Mouse (Mus musculus): ENCODE measurements at regions not wholly inside any gene's neighbourhood (a gene's known extent, or its start where the extent isn't known, plus 50 kb on each side); places are given as distances from the start of the nearest gene placed in this dataset.

- no peak overlapping the region for H3K27ac ChIP-seq (ENCODE audit: low read length)
- H3K4me1 ChIP-seq (ENCODE audit: control insufficient read depth, insufficient read depth, low read length), result no peaks in the 10 kb centered on the region
- no peak overlapping the region for H3K9ac ChIP-seq (ENCODE audit: low read depth, low read length)
- no peaks in the 10 kb centered on the region for H3K36me3 ChIP-seq (ENCODE audit: control insufficient read depth, insufficient read depth, low read length)
- no peak for ATAC-seq
- H3K9me3 ChIP-seq (ENCODE audit: control insufficient read depth, low read length), result no peaks in the 10 kb centered on the region
- no peak overlapping the region for H3K4me3 ChIP-seq (ENCODE audit: low read length)
- H3K4me2 ChIP-seq (ENCODE audit: low read depth, low read length), result no peak overlapping the region
- H3K27me3 ChIP-seq (replicated peaks; ENCODE audit: control insufficient read depth, insufficient read depth, low read length), result no peaks in the 10 kb centered on the region
- 66% methylated on average over 5 of the region's 5 CpGs for WGBS
Measured at GRCm38 (mm10) chr19:54822161-54822560, 304.9 kb downstream of the Gpam start.

GRCm38 (mm10) chr19:54820587-54820986, 306.5 kb downstream of the Gpam start:
- Histone ChIP-seq H3K9me3 (ENCODE audit: control insufficient read depth, low read length) (no peaks in the 10 kb centered on the region), H3K4me2 (ENCODE audit: low read depth, low read length) (no peak overlapping the region), H3K27ac (ENCODE audit: low read length) (no peak overlapping the region), H3K4me3 (ENCODE audit: low read length) (no peak overlapping the region), H3K4me1 (ENCODE audit: control insufficient read depth, insufficient read depth, low read length) (no peaks in the 10 kb centered on the region), H3K36me3 (ENCODE audit: control insufficient read depth, insufficient read depth, low read length) (no peaks in the 10 kb centered on the region), H3K27me3 (replicated peaks; ENCODE audit: control insufficient read depth, insufficient read depth, low read length) (no peaks in the 10 kb centered on the region), H3K9ac (ENCODE audit: low read depth, low read length) (no peak overlapping the region)
- WGBS, result 69% methylated on average over 4 of the region's 4 CpGs
- ATAC-seq, result peak; percentile 59

- ATAC-seq, result peak; percentile 86
Measured at GRCm38 (mm10) chr19:54801123-54801742, 325.8 kb downstream of the Gpam start.

GRCm38 (mm10) chr19:54787171-54787570, 339.9 kb downstream of the Gpam start:
- no peak for ATAC-seq
- no peaks in the 10 kb centered on the region for H3K27me3 ChIP-seq (replicated peaks; ENCODE audit: control insufficient read depth, insufficient read depth, low read length)
- H3K4me3 ChIP-seq (ENCODE audit: low read length), result no peak overlapping the region
- H3K9ac ChIP-seq (ENCODE audit: low read depth, low read length), result no peak overlapping the region
- H3K4me2 ChIP-seq (ENCODE audit: low read depth, low read length), result no peak overlapping the region
- WGBS, result 87% methylated on average over 3 of the region's 3 CpGs
- H3K27ac ChIP-seq (ENCODE audit: low read length), result no peak overlapping the region
- no peaks in the 10 kb centered on the region for H3K36me3 ChIP-seq (ENCODE audit: control insufficient read depth, insufficient read depth, low read length)
- H3K9me3 ChIP-seq (ENCODE audit: control insufficient read depth, low read length), result no peaks in the 10 kb centered on the region
- H3K4me1 ChIP-seq (ENCODE audit: control insufficient read depth, insufficient read depth, low read length), result no peaks in the 10 kb centered on the region

More at GRCm38 (mm10) chr19:54801123-54801742, 325.8 kb downstream of the Gpam start:
- H3K36me3 ChIP-seq (ENCODE audit: control insufficient read depth, insufficient read depth, low read length), result no peaks in the 10 kb centered on the region
- 0 out of 2 replicates have a peak, but pooled peaks cover 2% of the 10 kb centered on the region for H3K4me1 ChIP-seq (ENCODE audit: control insufficient read depth, insufficient read depth, low read length)
- H3K9ac ChIP-seq (ENCODE audit: low read depth, low read length), result no peak overlapping the region
- 64% methylated on average over 8 of the region's 8 CpGs for WGBS
- H3K4me3 ChIP-seq (ENCODE audit: low read length), result no peak overlapping the region
- H3K9me3 ChIP-seq (ENCODE audit: control insufficient read depth, low read length), result no peaks in the 10 kb centered on the region
- H3K4me2 ChIP-seq (ENCODE audit: low read depth, low read length), result no peak overlapping the region
- no peaks in the 10 kb centered on the region for H3K27me3 ChIP-seq (replicated peaks; ENCODE audit: control insufficient read depth, insufficient read depth, low read length)
- H3K27ac ChIP-seq (ENCODE audit: low read length), result peak overlapping the region; percentile 23; the same call in 1 of the 2 replicates

- H3K27me3 ChIP-seq (replicated peaks; ENCODE audit: control insufficient read depth, insufficient read depth, low read length), result no peaks in the 10 kb centered on the region
- H3K27ac ChIP-seq (ENCODE audit: low read length), result no peak overlapping the region
- no peaks in the 10 kb centered on the region for H3K36me3 ChIP-seq (ENCODE audit: control insufficient read depth, insufficient read depth, low read length)
- 46% methylated on average over 1 of the region's 1 CpGs for WGBS
- no peaks in the 10 kb centered on the region for H3K4me1 ChIP-seq (ENCODE audit: control insufficient read depth, insufficient read depth, low read length)
- no peak overlapping the region for H3K9ac ChIP-seq (ENCODE audit: low read depth, low read length)
- H3K4me3 ChIP-seq (ENCODE audit: low read length), result no peak overlapping the region
- H3K4me2 ChIP-seq (ENCODE audit: low read depth, low read length), result no peak overlapping the region
- ATAC-seq, result no peak
- H3K9me3 ChIP-seq (ENCODE audit: control insufficient read depth, low read length), result no peaks in the 10 kb centered on the region
Measured at GRCm38 (mm10) chr19:54783729-54784128, 343.3 kb downstream of the Gpam start.

GRCm38 (mm10) chr19:54757761-54758160, 369.3 kb downstream of the Gpam start:
- Histone ChIP-seq H3K36me3 (ENCODE audit: control insufficient read depth, insufficient read depth, low read length) (no peaks in the 10 kb centered on the region), H3K27me3 (replicated peaks; ENCODE audit: control insufficient read depth, insufficient read depth, low read length) (no peaks in the 10 kb centered on the region), H3K4me2 (ENCODE audit: low read depth, low read length) (no peak overlapping the region), H3K27ac (ENCODE audit: low read length) (no peak overlapping the region), H3K9me3 (ENCODE audit: control insufficient read depth, low read length) (no peaks in the 10 kb centered on the region), H3K4me3 (ENCODE audit: low read length) (no peak overlapping the region), H3K4me1 (ENCODE audit: control insufficient read depth, insufficient read depth, low read length) (0 out of 2 replicates have a peak, but pooled peaks cover 2% of the 10 kb centered on the region), H3K9ac (ENCODE audit: low read depth, low read length) (no peak overlapping the region)
- ATAC-seq, result no peak
- 80% methylated on average over 5 of the region's 5 CpGs for WGBS

- no peaks in the 10 kb centered on the region for H3K9me3 ChIP-seq (ENCODE audit: control insufficient read depth, low read length)
- H3K27ac ChIP-seq (ENCODE audit: low read length), result no peak overlapping the region
- no peak overlapping the region for H3K4me3 ChIP-seq (ENCODE audit: low read length)
- WGBS, result 63% methylated on average over 8 of the region's 8 CpGs
- H3K36me3 ChIP-seq (ENCODE audit: control insufficient read depth, insufficient read depth, low read length), result no peaks in the 10 kb centered on the region
- H3K27me3 ChIP-seq (replicated peaks; ENCODE audit: control insufficient read depth, insufficient read depth, low read length), result no peaks in the 10 kb centered on the region
- no peak overlapping the region for H3K4me2 ChIP-seq (ENCODE audit: low read depth, low read length)
- 0 out of 2 replicates have a peak, but pooled peaks cover 2% of the 10 kb centered on the region for H3K4me1 ChIP-seq (ENCODE audit: control insufficient read depth, insufficient read depth, low read length)
- ATAC-seq, result no peak
- no peak overlapping the region for H3K9ac ChIP-seq (ENCODE audit: low read depth, low read length)
Measured at GRCm38 (mm10) chr19:54756681-54757257, 370.3 kb downstream of the Gpam start.

GRCm38 (mm10) chr19:54755451-54755850, 371.6 kb downstream of the Gpam start:
- Histone ChIP-seq H3K9ac (ENCODE audit: low read depth, low read length) (no peak overlapping the region), H3K36me3 (ENCODE audit: control insufficient read depth, insufficient read depth, low read length) (no peaks in the 10 kb centered on the region)
- ATAC-seq, result no peak

GRCm38 (mm10) chr19:54733938-54734337, 393.1 kb downstream of the Gpam start:
- H3K4me3 ChIP-seq (ENCODE audit: low read length), result no peak overlapping the region
- WGBS, result 74% methylated on average over 2 of the region's 2 CpGs
- no peaks in the 10 kb centered on the region for H3K36me3 ChIP-seq (ENCODE audit: control insufficient read depth, insufficient read depth, low read length)
- no peak overlapping the region for H3K9ac ChIP-seq (ENCODE audit: low read depth, low read length)
- no peaks in the 10 kb centered on the region for H3K4me1 ChIP-seq (ENCODE audit: control insufficient read depth, insufficient read depth, low read length)
- no peak overlapping the region for H3K4me2 ChIP-seq (ENCODE audit: low read depth, low read length)
- H3K27me3 ChIP-seq (replicated peaks; ENCODE audit: control insufficient read depth, insufficient read depth, low read length), result no peaks in the 10 kb centered on the region
- H3K27ac ChIP-seq (ENCODE audit: low read length), result no peak overlapping the region
- H3K9me3 ChIP-seq (ENCODE audit: control insufficient read depth, low read length), result no peaks in the 10 kb centered on the region
- no peak for ATAC-seq

More at GRCm38 (mm10) chr19:54755451-54755850, 371.6 kb downstream of the Gpam start:
- 0 out of 2 replicates have a peak, but pooled peaks cover 2% of the 10 kb centered on the region for H3K4me1 ChIP-seq (ENCODE audit: control insufficient read depth, insufficient read depth, low read length)
- H3K4me2 ChIP-seq (ENCODE audit: low read depth, low read length), result no peak overlapping the region
- WGBS, result 66% methylated on average over 2 of the region's 2 CpGs
- no peaks in the 10 kb centered on the region for H3K27me3 ChIP-seq (replicated peaks; ENCODE audit: control insufficient read depth, insufficient read depth, low read length)
- no peak overlapping the region for H3K27ac ChIP-seq (ENCODE audit: low read length)
- no peak overlapping the region for H3K4me3 ChIP-seq (ENCODE audit: low read length)
- H3K9me3 ChIP-seq (ENCODE audit: control insufficient read depth, low read length), result no peaks in the 10 kb centered on the region

Data from intestine, embryonic 16.5 days (tissue).